Mouse (Mus musculus): ENCODE results near the gene Napepld. TPM values are rescaled to one million over a fixed set of nuclear protein-coding genes. Genes with fewer than 3 reads are reported as not detected.
A peak's percentile ranks its signal among the peaks of the same experiment; 100 is the strongest.

Napepld gene
- total and polyA plus RNA-seq, 2 experiments from 2014 or later = 1.5 to 3.9 TPM

- 49% methylated on average over 11 of the region's 11 CpGs for WGBS
- peak; percentile 88 for TF ChIP-seq CTCF (IDR thresholded peaks at IDR 0.05; ENCODE audit: low read depth)
- H3K27ac ChIP-seq = no peak overlapping the region
- peaks cover 34% of the 10 kb centered on the region for H3K36me3 ChIP-seq (ENCODE audit: insufficient read depth, low read length)
- H3K4me3 ChIP-seq (ENCODE audit: low read length) = no peak overlapping the region
- H3K9ac ChIP-seq (replicated peaks; ENCODE audit: low read length) = no peak overlapping the region
- H3K4me2 ChIP-seq (ENCODE audit: low read depth, low read length) = no peak overlapping the region
- no peaks in the 10 kb centered on the region for H3K27me3 ChIP-seq (ENCODE audit: insufficient read depth, low read length)
- ATAC-seq (peak; percentile 81), DNase-seq (ENCODE audit: low spot score) (peak; percentile 84)
- no peaks in the 10 kb centered on the region for H3K4me1 ChIP-seq (ENCODE audit: insufficient read depth, low read length)
- no peaks in the 10 kb centered on the region for H3K9me3 ChIP-seq (ENCODE audit: low read length)
Measured at GRCm38 (mm10) chr5:21658623-21659395, 42.4 kb downstream of the Napepld start.

GRCm38 (mm10) chr5:21658038-21658437 lies 43.2 kb downstream of the Napepld start:
- H3K27ac ChIP-seq = no peak overlapping the region
- H3K36me3 ChIP-seq (ENCODE audit: insufficient read depth, low read length) = peaks cover 34% of the 10 kb centered on the region
- no peaks in the 10 kb centered on the region for H3K4me1 ChIP-seq (ENCODE audit: insufficient read depth, low read length)
- DNase-seq (ENCODE audit: low spot score) (no peak), ATAC-seq (0 out of 2 replicates have a peak, but pooled peaks have one; percentile 9)
- H3K9me3 ChIP-seq (ENCODE audit: low read length) = no peaks in the 10 kb centered on the region
- H3K9ac ChIP-seq (replicated peaks; ENCODE audit: low read length) = no peak overlapping the region
- no peak for TF ChIP-seq CTCF (IDR thresholded peaks at IDR 0.05; ENCODE audit: low read depth)
- H3K27me3 ChIP-seq (ENCODE audit: insufficient read depth, low read length) = no peaks in the 10 kb centered on the region
- WGBS = 84% methylated on average over 6 of the region's 6 CpGs
- H3K4me2 ChIP-seq (ENCODE audit: low read depth, low read length) = no peak overlapping the region
- H3K4me3 ChIP-seq (ENCODE audit: low read length) = no peak overlapping the region

DNA sequence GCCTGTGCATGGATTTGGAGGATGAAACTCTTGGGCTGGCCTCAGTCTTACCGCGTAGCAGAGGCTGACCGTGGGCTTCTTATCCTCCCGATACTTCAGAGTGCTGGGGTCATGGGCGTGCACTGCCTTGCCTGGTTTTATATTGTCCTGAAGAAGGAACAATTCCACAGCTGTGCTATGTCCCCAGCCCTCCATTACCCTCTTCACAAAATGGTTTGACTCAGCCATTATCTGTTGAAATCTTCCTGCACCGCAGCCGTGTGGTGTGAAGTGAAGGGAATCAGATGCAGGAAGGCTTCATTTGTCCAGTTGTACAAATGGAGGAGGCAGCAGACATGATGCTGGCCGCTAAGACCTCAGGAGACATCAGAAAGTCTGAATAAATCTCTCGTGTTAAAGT lies 44.3 kb downstream of the Napepld start:
- 93% methylated on average over 9 of the region's 9 CpGs for WGBS
- no peak for ATAC-seq
- Histone ChIP-seq H3K9ac (replicated peaks; ENCODE audit: low read length) (no peak overlapping the region), H3K36me3 (ENCODE audit: insufficient read depth, low read length) (peaks cover 32% of the 10 kb centered on the region), H3K27me3 (ENCODE audit: insufficient read depth, low read length) (no peaks in the 10 kb centered on the region), H3K4me2 (ENCODE audit: low read depth, low read length) (no peak overlapping the region), H3K9me3 (ENCODE audit: low read length) (no peaks in the 10 kb centered on the region), H3K4me1 (ENCODE audit: insufficient read depth, low read length) (no peaks in the 10 kb centered on the region), H3K27ac (no peak overlapping the region), H3K4me3 (ENCODE audit: low read length) (no peak overlapping the region)
- no peak for TF ChIP-seq CTCF (IDR thresholded peaks at IDR 0.05; ENCODE audit: low read depth)
- no peak for DNase-seq (ENCODE audit: low spot score)

DNA sequence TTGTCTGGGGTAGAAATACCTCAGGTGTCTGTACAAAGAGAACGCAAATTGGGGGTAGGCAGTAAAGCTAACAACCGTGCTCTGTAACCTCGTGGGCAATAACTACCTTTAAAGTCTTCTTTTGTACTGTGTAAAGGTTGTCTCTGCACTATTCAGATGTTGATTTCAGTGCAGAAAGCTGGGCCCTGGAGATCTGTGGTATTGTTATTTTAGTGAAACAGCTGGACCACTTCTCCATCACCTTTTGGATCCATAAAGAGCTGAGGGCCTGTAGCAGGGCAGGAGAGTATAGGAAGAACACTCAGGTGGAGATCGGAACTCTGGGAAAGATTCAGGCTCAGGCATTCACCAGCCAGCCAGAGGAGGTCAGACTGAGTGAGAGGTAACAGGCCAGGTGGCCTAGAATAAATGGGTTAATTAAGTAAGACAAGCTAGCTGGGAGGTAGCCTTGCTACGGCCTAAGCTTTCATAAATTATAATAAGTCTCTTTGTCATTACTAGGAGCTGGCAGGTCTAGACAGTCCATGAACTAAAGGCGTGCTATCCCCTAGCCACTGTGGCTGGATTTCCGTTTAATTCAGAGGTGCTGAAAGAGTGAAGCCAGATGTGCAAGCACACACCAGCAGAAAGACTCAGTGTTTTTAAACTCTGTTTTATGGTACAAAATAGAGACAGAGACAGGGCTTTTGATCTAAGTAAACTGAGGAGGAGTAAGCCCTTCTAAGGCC lies 49.1 kb downstream of the Napepld start:
- H3K27me3 ChIP-seq (ENCODE audit: insufficient read depth, low read length) = no peaks in the 10 kb centered on the region
- TF ChIP-seq CTCF (IDR thresholded peaks at IDR 0.05; ENCODE audit: low read depth) = no peak

DNA sequence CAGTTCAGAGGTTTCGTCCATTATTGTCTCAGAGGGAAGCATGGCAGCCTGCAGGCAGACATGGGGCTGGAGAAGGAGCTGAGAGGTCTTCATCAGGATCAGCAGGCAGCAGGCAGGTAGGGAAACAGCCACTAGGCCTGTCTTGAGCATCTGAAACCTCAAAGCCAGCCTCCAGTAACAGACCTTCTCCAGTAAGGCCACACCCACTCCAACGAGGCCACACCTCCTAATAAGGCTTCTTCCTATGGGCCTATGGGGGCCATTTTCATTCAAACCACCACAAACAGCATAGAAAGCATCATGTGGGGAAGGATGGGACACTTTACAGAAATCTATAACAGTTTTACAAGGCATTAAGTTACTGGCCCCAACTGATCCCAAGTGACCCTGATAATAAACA lies 50.5 kb downstream of the Napepld start:
- H3K4me1 ChIP-seq (ENCODE audit: insufficient read depth, low read length) = no peaks in the 10 kb centered on the region
- no peaks in the 10 kb centered on the region for H3K9me3 ChIP-seq (ENCODE audit: low read length)
- no peak overlapping the region for H3K9ac ChIP-seq (replicated peaks; ENCODE audit: low read length)
- no peak overlapping the region for H3K4me3 ChIP-seq (ENCODE audit: low read length)
- peaks cover 30% of the 10 kb centered on the region for H3K36me3 ChIP-seq (ENCODE audit: insufficient read depth, low read length)
- no peak for TF ChIP-seq CTCF (IDR thresholded peaks at IDR 0.05; ENCODE audit: low read depth)
- DNase-seq (ENCODE audit: low spot score) (no peak), ATAC-seq (no peak)
- no peak overlapping the region for H3K4me2 ChIP-seq (ENCODE audit: low read depth, low read length)
- no peak overlapping the region for H3K27ac ChIP-seq
- H3K27me3 ChIP-seq (ENCODE audit: insufficient read depth, low read length) = no peaks in the 10 kb centered on the region
- 84% methylated on average over 2 of the region's 2 CpGs for whole genome bisulfite sequencing

More for the DNA sequence above, 49.1 kb downstream of the Napepld start:
- Histone ChIP-seq H3K36me3 (ENCODE audit: insufficient read depth, low read length) (peaks cover 33% of the 10 kb centered on the region), H3K9me3 (ENCODE audit: low read length) (no peaks in the 10 kb centered on the region), H3K9ac (replicated peaks; ENCODE audit: low read length) (no peak overlapping the region), H3K27ac (no peak overlapping the region), H3K4me2 (ENCODE audit: low read depth, low read length) (no peak overlapping the region), H3K4me1 (ENCODE audit: insufficient read depth, low read length) (no peaks in the 10 kb centered on the region), H3K4me3 (ENCODE audit: low read length) (no peak overlapping the region)
- ATAC-seq (no peak), DNase-seq (ENCODE audit: low spot score) (no peak)
- 87% methylated on average over 7 of the region's 7 CpGs for WGBS

DNA sequence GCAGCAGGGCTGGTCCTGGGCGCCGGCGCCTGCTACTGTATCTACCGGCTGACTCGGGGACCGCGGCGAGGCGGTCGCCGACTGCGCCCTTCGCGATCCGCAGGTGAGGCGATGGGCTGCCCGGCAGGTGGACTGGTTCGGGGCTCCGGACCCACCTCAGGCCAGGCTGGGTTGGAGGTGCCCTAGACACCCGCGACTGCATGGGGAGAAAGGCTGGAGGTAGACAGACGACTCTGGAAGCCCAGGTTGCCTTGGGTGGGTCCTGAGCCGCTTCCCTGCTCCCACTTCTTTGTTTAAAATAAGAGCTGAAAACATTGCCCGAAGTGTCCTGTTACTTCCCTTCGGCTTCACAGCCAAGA lies 55.1 kb downstream of the Napepld start:
- Histone ChIP-seq H3K9ac (replicated peaks; ENCODE audit: low read length) (peak overlapping the region; percentile 86), H3K4me1 (ENCODE audit: insufficient read depth, low read length) (no peaks in the 10 kb centered on the region)

More for the DNA sequence above, 55.1 kb downstream of the Napepld start:
- Histone ChIP-seq H3K27me3 (ENCODE audit: insufficient read depth, low read length) (no peaks in the 10 kb centered on the region), H3K9me3 (ENCODE audit: low read length) (no peaks in the 10 kb centered on the region), H3K36me3 (ENCODE audit: insufficient read depth, low read length) (peaks cover 24% of the 10 kb centered on the region), H3K4me3 (ENCODE audit: low read length) (peak overlapping the region; percentile 87), H3K27ac (peak overlapping the region; percentile 81), H3K4me2 (ENCODE audit: low read depth, low read length) (peak overlapping the region; percentile 88)
- ATAC-seq (no peak; the same call in 1 of the 2 replicates), DNase-seq (ENCODE audit: low spot score) (no peak)
- WGBS = under 1% methylated on average over 24 of the region's 25 CpGs
- TF ChIP-seq CTCF (IDR thresholded peaks at IDR 0.05; ENCODE audit: low read depth) = no peak
